In genomic region chr9:77469791-77470607, GRCm38 (mm10) we compare ENCODE assay signal across 8 mouse cellular contexts.
DNase-seq lines count a peak whose midpoint lies in the region; ATAC-seq lines count a peak whose summit lies in the region.

No protein-coding gene starts in this region.

- H3K36me3 ChIP-seq in heart, embryonic 15.5 days: 0 out of 2 replicates have a peak, but pooled peaks cover 4% of the 10 kb centered on the region

- H3K27ac ChIP-seq in heart, embryonic 15.5 days: peak overlapping the region; percentile 56

- peak; percentile 41 to 51 for DNase-seq in cerebellum, postnatal 25 days
- no peak for DNase-seq in cerebellum, adult 11-12 months
- peak; percentile 40 for DNase-seq in ZHBTc4 (ENCODE audit: low read depth, low spot score)
- peak; percentile 59 to 60 for DNase-seq in kidney, postnatal 36 days
- DNase-seq in lung, postnatal 36 days: peak; percentile 41
- DNase-seq in thymus, postnatal 0 days (ENCODE audit: low spot score): peak; percentile 86
- no peak for DNase-seq in gastrocnemius, postnatal 36 days

- H3K4me3 ChIP-seq in heart, embryonic 15.5 days: no peak overlapping the region

- peaks cover 37% of the 10 kb centered on the region for H3K4me1 ChIP-seq in heart, embryonic 15.5 days (replicated peaks)

- WGBS in heart, embryonic 15.5 days: 44% methylated on average over 20 of the region's 20 CpGs

- peak; percentile 67 for ATAC-seq in heart, embryonic 15.5 days (replicated peaks; ENCODE audit: insufficient number of reproducible peaks, insufficient read depth, low FRiP score, low read depth)

- intact Hi-C loops in gastrocnemius, postnatal 36 days (cut with DNase I): no loop called here

- 0 out of 2 replicates have a peak overlapping the region, but pooled peaks have one; percentile 5 for H3K9ac ChIP-seq in heart, embryonic 15.5 days

- no peaks in the 10 kb centered on the region for H3K9me3 ChIP-seq in heart, embryonic 15.5 days (replicated peaks)

- no peaks in the 10 kb centered on the region for H3K27me3 ChIP-seq in heart, embryonic 15.5 days

- peak overlapping the region; percentile 24; the same call in 1 of the 2 replicates for H3K4me2 ChIP-seq in heart, embryonic 15.5 days

Comparison
In these comparisons a context has a peak if more than half of its experiments do, and no peak if none do; other contexts are left out.
1. DNase-seq: peak in cerebellum, postnatal 25 days (2 of 2), ZHBTc4 (single experiment), kidney, postnatal 36 days (2 of 2), lung, postnatal 36 days (single experiment) and thymus, postnatal 0 days (single experiment); none in cerebellum, adult 11-12 months (single experiment) and gastrocnemius, postnatal 36 days (0 of 2).